23 mouse cellular contexts compared by ENCODE assay signal in genomic region chr2:80379848-80380247, GRCm38 (mm10).
"Had no signal": no experiment of that assay in that cellular context is flagged by ENCODE, and none has a peak within 500 bp of the region (broad histone marks: within the 10 kb centered on the region; RNA-seq: fewer than 3 reads in every experiment).

No protein-coding gene starts in this region.

- H3K4me1 ChIP-seq: midbrain, embryonic 12.5 days; midbrain, embryonic 15.5 days; neural tube, embryonic 12.5 days; neural tube, embryonic 15.5 days; stomach, embryonic 15.5 days had no signal

- H3K4me2 ChIP-seq: limb, embryonic 13.5 days; lung, embryonic 14.5 days; midbrain, embryonic 12.5 days; midbrain, embryonic 15.5 days; neural tube, embryonic 12.5 days; neural tube, embryonic 15.5 days; stomach, embryonic 15.5 days had no signal

- DNase-seq: kidney, postnatal 25 days; layer of hippocampus, adult 9-11 months; liver; liver, postnatal 0 days; lung, embryonic 14.5 days; right cerebral cortex, adult 18-20 months; right cerebral cortex, postnatal 14 days; right cerebral cortex, postnatal 4 days; spleen, adult 18-20 months; thymus, adult 18-20 months; thymus, postnatal 36 days had no signal

- H3K27me3 ChIP-seq: midbrain, embryonic 12.5 days; midbrain, embryonic 15.5 days; neural tube, embryonic 12.5 days; neural tube, embryonic 15.5 days; stomach, embryonic 15.5 days had no signal

- H3K4me3 ChIP-seq: layer of hippocampus, adult 2 months; limb, embryonic 10.5 days; limb, embryonic 13.5 days; midbrain, embryonic 12.5 days; midbrain, embryonic 15.5 days; neural tube, embryonic 12.5 days; neural tube, embryonic 15.5 days; stomach, embryonic 15.5 days had no signal

- H3K36me3 ChIP-seq: limb, embryonic 13.5 days; midbrain, embryonic 12.5 days; midbrain, embryonic 15.5 days; neural tube, embryonic 12.5 days; neural tube, embryonic 15.5 days; stomach, embryonic 15.5 days had no signal

- H3K9ac ChIP-seq: limb, embryonic 13.5 days; liver, embryonic 14.5 days; liver, postnatal 0 days; lung, embryonic 14.5 days; midbrain, embryonic 12.5 days; midbrain, embryonic 15.5 days; neural tube, embryonic 12.5 days; neural tube, embryonic 15.5 days; stomach, embryonic 15.5 days had no signal

- ATAC-seq: liver, postnatal 0 days; lung, postnatal 0 days; midbrain, embryonic 15.5 days had no signal

- H3K27ac ChIP-seq: kidney, postnatal 0 days; layer of hippocampus, adult 2 months; limb, embryonic 10.5 days; limb, embryonic 13.5 days; liver, embryonic 14.5 days; macrophage; midbrain, embryonic 12.5 days; midbrain, embryonic 15.5 days; neural tube, embryonic 12.5 days; neural tube, embryonic 15.5 days; stomach, embryonic 15.5 days had no signal

- H3K9me3 ChIP-seq: midbrain, embryonic 12.5 days; midbrain, embryonic 15.5 days; neural tube, embryonic 12.5 days; neural tube, embryonic 15.5 days; stomach, embryonic 15.5 days had no signal
